Mouse (Mus musculus) frontal cortex, adult 2 months (tissue): ENCODE data around the gene Nudt14. TPM values are rescaled to one million over a fixed set of nuclear protein-coding genes. Genes with fewer than 3 reads are reported as not detected.
A peak's percentile ranks its signal among the peaks of the same experiment; 100 is the strongest.

Experiments
- DNase-seq, 2 experiments: peaks; one replicate each; pipeline ENCODE4 v3.0.0; 2022; ENCODE audit warnings: low spot score in 1 of 2; ENCODE audit errors: extremely low spot score in 1 of 2
- polyA plus RNA-seq: library from polyadenylated mRNA; depleted of rRNA; stranded (reverse); fragments of >200 nt; gene quantifications from 2 replicates; pipeline ENCODE4 v1.2.3, GENCODE M21; 2012; rRNA removed

The Nudt14 gene
- 19.0 and 22.4 TPM in 2 replicates for polyA plus RNA-seq

- peak in 1 of 2 experiments; percentile 65 for DNase-seq
Observed at GRCm38 (mm10) chr12:112941776-112942713, at the start of gene Nudt14. Nudt14 (minus strand) TSS chr12:112942124.

- DNase-seq, result no peak
Observed at GRCm38 (mm10) chr12:112991444-112991843, 49.5 kb upstream of the Nudt14 start.

DNA sequence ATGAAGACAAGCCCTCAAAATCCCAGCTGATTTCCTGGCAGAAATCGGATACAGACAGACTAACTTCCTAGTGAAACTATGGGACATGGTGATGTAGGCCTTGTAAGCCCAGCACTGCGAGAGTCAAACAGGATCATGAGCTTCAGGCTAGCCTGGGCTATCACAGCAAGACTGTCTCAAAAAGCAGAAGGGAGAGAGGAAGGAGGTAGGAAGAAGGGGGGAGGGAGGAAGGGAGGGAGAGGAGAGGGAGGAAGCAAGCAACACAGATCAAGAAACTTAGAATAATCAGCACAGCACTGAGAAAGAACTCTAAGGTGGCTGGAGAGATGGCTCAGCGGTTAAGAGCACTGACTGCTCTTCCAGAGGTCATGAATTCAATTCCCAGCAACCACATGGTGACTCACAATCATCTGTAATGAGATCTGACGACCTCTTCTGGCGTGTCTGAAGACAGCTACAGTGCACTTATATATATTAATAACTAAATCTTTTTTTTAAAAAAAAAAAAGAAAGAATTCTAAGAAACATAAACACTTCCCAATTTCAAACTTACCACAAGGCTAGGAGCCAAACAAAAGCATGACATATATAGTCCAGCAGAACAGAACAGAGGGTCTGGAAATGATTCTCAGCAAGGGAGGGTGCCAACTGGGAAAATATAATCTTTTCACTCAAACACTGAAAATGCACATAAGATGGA is 48.9 kb upstream of the Nudt14 start:
- no peak for DNase-seq

DNA sequence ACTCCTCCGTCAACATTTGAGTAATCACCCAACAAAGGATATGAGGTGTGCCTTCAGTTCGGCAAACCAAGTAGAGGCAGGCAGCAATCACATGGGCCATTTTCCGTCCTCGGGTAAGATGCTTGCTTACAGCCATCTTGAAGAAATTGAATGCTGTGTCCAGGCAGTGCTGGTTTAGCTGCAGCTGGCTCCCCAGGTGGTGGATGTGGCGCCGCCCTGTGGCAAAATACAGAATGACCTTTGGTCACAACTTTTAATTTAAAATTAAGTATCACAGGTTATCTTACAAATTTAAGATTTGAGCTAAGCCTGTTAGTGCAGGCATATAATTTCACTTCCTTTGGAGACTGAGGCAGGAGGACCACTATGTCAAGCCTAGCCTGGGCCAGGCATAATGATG is 46.0 kb upstream of the Nudt14 start:
- no peak for DNase-seq

GRCm38 (mm10) chr12:112985346-112985745 is 43.4 kb upstream of the Nudt14 start:
- no peak for DNase-seq

DNA sequence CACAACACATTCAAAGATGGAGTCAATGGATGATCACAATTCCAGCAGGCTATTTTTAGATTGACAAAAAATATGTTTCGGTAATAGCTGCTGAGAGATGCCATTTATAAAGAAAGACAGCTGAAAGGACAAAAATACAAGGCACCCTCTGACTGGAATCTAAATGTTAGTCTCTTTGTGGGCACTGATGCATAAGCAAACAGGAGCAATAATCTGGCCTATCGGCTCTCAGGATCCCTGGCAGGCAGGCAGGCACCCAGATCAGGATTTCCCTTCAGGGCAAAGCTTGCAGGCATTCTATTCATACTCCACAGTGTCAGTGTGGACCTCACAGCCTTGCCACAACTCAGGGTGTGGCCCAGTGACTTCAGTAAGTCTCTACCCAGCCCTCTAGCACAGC is 40.1 kb upstream of the Nudt14 start:
- DNase-seq, result no peak

- DNase-seq, result no peak
Observed at GRCm38 (mm10) chr12:112977156-112977555, 35.2 kb upstream of the Nudt14 start.

GRCm38 (mm10) chr12:112976371-112977073 is 34.6 kb upstream of the Nudt14 start, which contains the start of gene Btbd6:
Btbd6 (plus strand) TSS chr12:112976482.
- DNase-seq, result peak; percentile 80 to 93

GRCm38 (mm10) chr12:112974736-112975135 is 32.8 kb upstream of the Nudt14 start:
- no peak for DNase-seq

GRCm38 (mm10) chr12:112969616-112970015 is 27.7 kb upstream of the Nudt14 start:
- no peak for DNase-seq

GRCm38 (mm10) chr12:112968943-112969342 is 27.0 kb upstream of the Nudt14 start:
- DNase-seq, result no peak

DNA sequence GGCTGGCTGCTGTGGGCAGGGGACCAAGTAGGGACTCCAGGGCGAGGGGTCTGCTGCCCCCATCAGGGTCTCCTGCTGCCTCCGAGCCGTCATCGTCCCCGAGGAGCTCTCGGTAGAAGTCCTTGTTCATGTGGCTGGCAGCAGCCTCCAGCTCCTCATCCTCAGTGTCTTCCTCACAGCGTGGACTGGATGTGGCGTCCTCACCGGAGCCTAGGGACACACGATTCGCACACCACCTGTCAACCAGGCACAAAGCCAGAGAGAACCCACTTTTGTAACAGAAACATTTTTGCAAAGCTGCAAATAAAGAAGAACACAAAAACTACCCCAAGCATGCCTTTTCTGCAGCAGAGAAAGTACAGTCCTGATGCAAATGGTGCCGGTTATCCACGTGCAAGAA is 23.9 kb upstream of the Nudt14 start:
- DNase-seq, result no peak

DNA sequence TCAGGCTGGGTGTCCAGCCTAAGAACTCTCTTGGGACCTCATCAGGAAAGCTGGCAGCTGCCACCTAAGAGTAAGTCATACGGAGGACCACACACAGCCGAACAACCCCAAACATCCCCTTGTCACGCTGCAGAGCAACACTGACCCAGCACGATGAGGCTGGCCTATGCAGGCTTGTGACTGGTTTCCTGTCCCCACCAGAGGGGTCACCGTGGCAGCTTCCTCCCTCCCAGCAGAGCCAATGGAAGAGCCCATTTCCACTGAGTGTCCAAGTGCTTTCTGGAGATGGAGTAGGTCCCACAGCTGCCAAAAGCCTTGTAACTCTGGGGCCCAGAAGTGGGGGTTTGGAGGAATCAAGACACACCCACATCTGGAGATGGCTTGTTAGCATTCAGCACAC is 19.9 kb upstream of the Nudt14 start:
- no peak for DNase-seq

DNA sequence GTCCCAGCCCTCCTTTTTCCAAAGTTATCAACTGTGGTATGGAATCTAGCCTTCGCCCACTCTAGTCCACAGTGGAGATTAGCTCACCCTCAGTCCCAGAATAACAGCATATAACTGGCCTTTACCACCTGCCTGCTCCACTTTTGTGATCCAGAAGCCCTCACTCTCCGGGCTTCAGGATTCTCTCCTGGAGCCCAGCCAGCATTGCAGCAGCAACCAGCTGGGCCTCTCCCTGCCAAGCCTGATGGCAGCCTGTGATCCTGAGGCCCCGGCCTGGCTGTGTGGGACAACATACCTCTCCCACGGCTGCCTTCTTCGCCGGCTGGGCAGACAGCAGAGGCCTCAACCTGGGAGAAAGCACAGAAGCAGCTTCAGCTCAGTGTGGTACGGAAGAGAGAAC is 19.5 kb upstream of the Nudt14 start:
- DNase-seq, result no peak

- no peak for DNase-seq
Observed at GRCm38 (mm10) chr12:112959421-112959820, 17.5 kb upstream of the Nudt14 start.

DNA sequence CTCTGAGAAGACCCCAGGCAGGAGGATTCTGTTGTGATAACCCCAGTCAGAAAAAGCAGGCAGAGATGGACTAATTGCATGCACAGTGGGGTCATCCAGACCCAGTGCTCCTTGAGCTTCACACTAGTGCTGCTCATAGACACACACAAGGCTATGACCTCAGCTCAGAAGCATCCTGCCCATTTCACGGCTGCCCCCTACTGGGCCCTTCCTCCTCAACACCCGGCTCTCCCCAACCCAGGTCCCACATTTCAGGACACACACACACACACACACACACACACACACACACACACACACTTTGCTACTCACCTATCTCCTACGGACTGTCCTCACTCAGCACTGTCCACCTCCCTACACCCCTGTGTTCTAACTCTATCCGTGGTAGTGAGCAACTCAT is 16.4 kb upstream of the Nudt14 start:
- DNase-seq, result peak in 1 of 2 experiments; percentile 53

GRCm38 (mm10) chr12:112955800-112956199 is 13.9 kb upstream of the Nudt14 start:
- peak in 1 of 2 experiments; percentile 84 for DNase-seq

DNA sequence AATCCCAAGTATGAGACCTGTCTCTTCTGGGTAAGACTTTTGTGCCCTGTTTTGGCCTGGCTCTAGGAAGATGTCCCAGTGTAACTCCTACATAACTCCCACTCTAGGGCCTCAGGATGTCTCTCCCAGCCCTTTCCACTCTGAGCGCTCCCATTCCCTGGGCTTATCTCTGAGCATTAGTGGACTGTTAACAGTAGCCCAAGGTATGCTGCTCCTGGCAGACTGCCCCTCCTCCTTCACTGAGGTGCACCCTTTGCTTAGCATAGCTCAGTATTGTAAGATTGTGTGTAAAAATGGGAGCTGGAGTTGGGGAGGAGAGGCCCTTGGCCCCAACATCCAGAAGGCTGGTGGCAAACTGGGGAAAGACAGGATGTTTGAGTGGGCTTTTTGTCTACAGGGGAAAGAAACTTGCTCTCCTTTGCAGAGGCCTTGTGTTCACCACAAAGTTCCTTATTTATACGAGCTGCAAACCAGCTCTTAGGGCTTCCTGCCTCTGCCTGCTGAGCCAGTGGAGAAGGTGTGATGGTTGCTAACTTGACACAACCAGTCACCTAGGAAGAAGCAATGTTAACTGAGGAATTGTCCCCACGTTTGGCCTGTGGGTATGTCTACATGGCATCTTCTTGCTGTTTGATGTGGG is 11.1 kb upstream of the Nudt14 start:
- no peak for DNase-seq

DNA sequence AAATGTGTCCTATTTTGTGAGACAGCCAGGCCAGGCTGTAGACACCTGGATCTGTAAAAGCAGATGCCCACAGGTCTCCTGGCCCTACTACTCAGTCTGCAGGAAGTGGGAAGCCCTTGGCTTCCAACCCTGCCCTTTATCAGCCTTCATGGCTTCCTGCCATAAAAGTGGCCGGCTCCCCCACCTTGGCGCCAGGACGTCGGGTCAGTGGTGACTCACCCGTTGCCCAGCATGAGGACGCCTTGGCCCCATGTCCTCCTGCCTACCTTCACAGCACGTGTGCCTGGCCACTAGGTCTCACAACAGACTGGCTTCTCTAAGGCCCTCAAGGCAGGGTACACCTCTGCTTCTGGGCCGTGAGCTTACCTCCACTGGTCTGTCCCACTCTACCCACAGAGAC is 10.5 kb upstream of the Nudt14 start:
- DNase-seq, result no peak

DNA sequence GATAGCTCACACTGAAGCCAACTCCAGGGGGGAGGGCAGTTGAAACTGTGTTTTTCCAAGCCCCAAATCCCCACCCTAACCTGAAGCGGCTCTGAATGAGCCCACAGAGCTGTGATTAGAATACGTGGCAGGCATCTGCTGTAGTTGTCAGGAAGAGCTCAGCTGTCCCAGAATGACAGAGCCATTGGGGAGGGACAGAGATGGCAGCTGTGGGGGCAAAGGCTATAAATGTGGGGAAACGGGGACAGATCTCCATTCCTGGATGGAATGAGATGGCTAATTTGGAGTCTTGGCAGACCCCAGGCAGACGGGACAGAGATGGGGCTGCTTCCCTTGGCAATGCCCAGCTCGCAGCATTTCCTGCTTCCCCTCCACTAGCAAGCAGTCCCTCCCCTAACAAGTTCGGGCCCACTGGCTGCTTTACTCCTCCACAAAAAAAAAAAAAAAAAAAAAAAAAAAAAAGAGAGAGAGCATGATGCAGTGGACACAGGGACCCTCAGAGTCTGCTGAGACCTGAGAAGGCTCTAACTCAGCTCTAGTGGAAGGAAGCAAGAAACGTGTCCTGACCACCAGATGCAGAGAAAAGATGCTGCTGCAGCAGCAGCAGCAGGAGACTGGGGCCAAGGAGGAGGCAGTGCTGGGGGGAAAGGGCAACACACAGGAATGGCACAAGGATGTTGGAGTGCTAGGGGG is 9.4 kb upstream of the Nudt14 start:
- no peak for DNase-seq
